Mouse (Mus musculus) E14TG2a.4 (cell line): ENCODE measurements at regions not wholly inside any gene's neighbourhood (a gene's known extent, or its start where the extent isn't known, plus 50 kb on each side); places are given as distances from the start of the nearest gene placed in this dataset.

Experiments
- H3K27me3 ChIP-seq: 2 replicates; pipeline ENCODE4 v1.6.1; 2014; ENCODE audit warnings: low read length, control low read depth; ENCODE audit not compliant: insufficient read depth
- H3K36me3 ChIP-seq: 2 replicates; pipeline ENCODE4 v1.6.1; 2014; ENCODE audit warnings: low read length, control low read depth; ENCODE audit not compliant: insufficient read depth
- H3K4me1 ChIP-seq: replicated peaks from 2 replicates; pipeline ENCODE4 v1.6.1; 2014; ENCODE audit warnings: low read depth, low read length, control low read depth
- H3K4me3 ChIP-seq: replicated peaks from 2 replicates; pipeline ENCODE4 v1.5.1; 2014; ENCODE audit warnings: mild to moderate bottlenecking, low read length
- H3K9me3 ChIP-seq: 2 replicates; pipeline ENCODE4 v1.6.1; 2014; ENCODE audit warnings: low read length, control low read depth
- CTCF ChIP-seq: conservative IDR thresholded peaks from 2 replicates; pipeline ENCODE4 v1.5.1; 2014; ENCODE audit warnings: low read length
- NANOG ChIP-seq: IDR thresholded peaks from 2 replicates; pipeline ENCODE4 v1.6.1; 2014; ENCODE audit warnings: borderline replicate concordance, low read length, mixed read lengths
- POU5F1 ChIP-seq: IDR thresholded peaks from 2 replicates; pipeline ENCODE4 v1.6.1; 2014; ENCODE audit warnings: low read length, borderline replicate concordance

- Histone ChIP-seq H3K27me3 (no peaks in the 10 kb centered on the region), H3K9me3 (peaks cover 18% of the 10 kb centered on the region), H3K4me1 (peaks cover 7% of the 10 kb centered on the region; the same call in 1 of the 2 replicates), H3K4me3 (no peak overlapping the region), H3K36me3 (no peaks in the 10 kb centered on the region)
- TF ChIP-seq CTCF = no peak
- no peak for TF ChIP-seq POU5F1
- TF ChIP-seq NANOG = no peak
These were observed 299.8 kb upstream of the Pou3f3 start for GRCm38 (mm10) chr1:42395651-42396260.

DNA sequence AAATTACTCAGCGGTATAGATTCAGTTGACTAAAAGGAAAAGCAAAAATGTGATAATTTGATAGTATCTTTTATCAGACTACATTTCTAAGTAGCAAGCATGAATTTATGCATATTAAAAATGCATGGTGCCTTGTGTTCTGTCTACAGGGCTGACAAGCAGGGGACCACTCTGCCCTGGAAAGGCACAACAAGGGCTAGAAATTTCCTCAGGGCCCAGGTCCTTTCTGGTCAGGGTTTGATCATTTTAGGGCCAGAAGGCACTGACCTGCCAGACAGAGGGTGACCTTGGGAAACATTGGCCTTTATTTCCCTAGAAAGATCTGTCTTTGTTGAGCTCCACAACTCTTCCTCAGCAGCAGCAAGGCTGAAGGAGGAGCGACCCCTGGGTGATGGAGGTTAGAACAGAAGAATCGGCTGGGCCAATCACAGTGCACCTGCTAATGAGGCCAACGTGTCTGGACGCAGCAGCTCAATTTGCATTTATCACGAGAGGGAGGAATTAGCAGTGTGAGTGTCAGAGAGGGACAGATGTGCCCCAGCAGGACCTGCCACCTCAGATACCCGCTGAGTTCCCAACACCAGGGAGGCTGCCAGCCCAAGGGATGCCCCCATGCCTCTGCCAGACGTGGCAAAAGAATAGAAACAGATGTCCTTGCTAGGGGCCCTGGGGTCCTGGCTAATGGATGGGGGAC, 297.0 kb upstream of the Pou3f3 start:
- peaks cover 14% of the 10 kb centered on the region; the same call in 1 of the 2 replicates for H3K9me3 ChIP-seq
- H3K27me3 ChIP-seq = no peaks in the 10 kb centered on the region
- H3K4me3 ChIP-seq = no peak overlapping the region
- H3K36me3 ChIP-seq = no peaks in the 10 kb centered on the region
- no peaks in the 10 kb centered on the region for H3K4me1 ChIP-seq
- TF ChIP-seq NANOG (no peak), POU5F1 (no peak), CTCF (no peak)

- H3K4me3 ChIP-seq = no peak overlapping the region; the same call in 1 of the 2 replicates
- TF ChIP-seq NANOG (no peak), CTCF (no peak), POU5F1 (no peak)
- H3K27me3 ChIP-seq = peaks cover 27% of the 10 kb centered on the region
- no peaks in the 10 kb centered on the region for H3K4me1 ChIP-seq
- no peaks in the 10 kb centered on the region for H3K9me3 ChIP-seq
- H3K36me3 ChIP-seq = no peaks in the 10 kb centered on the region
These were observed 279.6 kb upstream of the Pou3f3 start for GRCm38 (mm10) chr1:42415817-42416538.

- no peaks in the 10 kb centered on the region for H3K9me3 ChIP-seq
- H3K4me1 ChIP-seq = no peaks in the 10 kb centered on the region
- no peak overlapping the region for H3K4me3 ChIP-seq
- peaks cover 27% of the 10 kb centered on the region for H3K27me3 ChIP-seq
- H3K36me3 ChIP-seq = no peaks in the 10 kb centered on the region
- no peak for TF ChIP-seq NANOG
- TF ChIP-seq CTCF = no peak
- TF ChIP-seq POU5F1 = no peak
These were observed 278.9 kb upstream of the Pou3f3 start for GRCm38 (mm10) chr1:42416539-42417218.

DNA sequence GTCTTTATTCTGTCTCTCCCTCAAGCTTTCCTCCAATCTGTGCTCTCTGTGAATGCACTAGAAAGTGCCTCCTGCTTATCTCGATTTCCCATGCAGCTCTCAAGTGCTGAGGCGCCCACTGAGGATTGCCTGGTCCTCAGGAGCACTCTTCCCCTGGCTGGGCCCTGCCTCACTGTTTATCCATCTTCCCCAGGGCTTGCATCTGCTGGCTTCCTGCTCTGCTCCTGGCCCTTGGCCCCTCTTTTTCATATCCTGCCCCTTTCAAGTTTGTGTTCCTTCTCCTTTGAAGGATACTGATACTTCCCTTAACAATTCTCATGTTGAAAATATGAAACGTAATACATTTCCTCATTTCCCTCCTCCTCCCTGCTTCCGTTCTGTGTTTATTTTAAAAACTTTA, 277.8 kb upstream of the Pou3f3 start:
- no peak for TF ChIP-seq POU5F1
- TF ChIP-seq NANOG = no peak
- TF ChIP-seq CTCF = no peak

GRCm38 (mm10) chr1:42418233-42418632, 277.3 kb upstream of the Pou3f3 start:
- H3K4me3 ChIP-seq = no peak overlapping the region
- H3K27me3 ChIP-seq = peaks cover 27% of the 10 kb centered on the region
- H3K9me3 ChIP-seq = no peaks in the 10 kb centered on the region
- H3K36me3 ChIP-seq = no peaks in the 10 kb centered on the region
- no peaks in the 10 kb centered on the region for H3K4me1 ChIP-seq
- no peak for TF ChIP-seq POU5F1
- TF ChIP-seq CTCF = no peak
- TF ChIP-seq NANOG = no peak

More for the DNA sequence above, 277.8 kb upstream of the Pou3f3 start:
- H3K9me3 ChIP-seq = no peaks in the 10 kb centered on the region
- no peak overlapping the region for H3K4me3 ChIP-seq
- H3K27me3 ChIP-seq = peaks cover 27% of the 10 kb centered on the region
- H3K36me3 ChIP-seq = no peaks in the 10 kb centered on the region
- no peaks in the 10 kb centered on the region for H3K4me1 ChIP-seq

DNA sequence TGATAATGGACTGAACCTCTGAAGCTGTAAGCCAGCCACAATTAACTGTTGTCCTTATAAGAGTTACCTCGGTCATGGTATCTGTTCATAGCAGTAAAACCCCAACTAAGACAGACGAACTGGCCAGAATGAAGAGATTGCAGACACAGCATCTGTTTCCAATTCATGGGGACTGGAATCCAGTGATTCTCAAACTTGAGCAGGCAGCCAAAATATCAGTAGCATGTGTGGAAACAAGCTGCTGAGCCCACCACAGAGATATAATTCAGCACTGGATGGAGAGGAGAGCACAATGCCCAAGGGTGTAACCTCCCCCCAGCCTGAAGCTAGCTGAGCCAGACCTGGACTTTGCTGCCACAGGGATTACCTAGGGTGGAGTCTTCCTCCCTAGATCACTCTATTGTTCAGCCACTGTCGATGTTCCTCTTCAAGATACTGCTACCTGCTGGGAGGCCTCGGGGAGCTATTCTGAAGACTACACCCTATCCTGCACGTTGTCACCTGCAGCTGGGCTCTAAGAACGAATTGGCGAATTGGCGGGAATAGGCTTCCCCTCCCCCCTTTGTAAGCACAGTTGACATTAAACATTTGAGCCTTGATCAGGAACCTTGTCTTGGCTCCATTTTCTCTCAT, 259.1 kb upstream of the Pou3f3 start:
- H3K27me3 ChIP-seq = no peaks in the 10 kb centered on the region
- peaks cover 4% of the 10 kb centered on the region; the same call in 1 of the 2 replicates for H3K9me3 ChIP-seq
- H3K4me1 ChIP-seq = peaks cover 12% of the 10 kb centered on the region
- H3K36me3 ChIP-seq = no peaks in the 10 kb centered on the region
- TF ChIP-seq CTCF = no peak
- TF ChIP-seq POU5F1 = no peak
- TF ChIP-seq NANOG = peak; percentile 67; the same call in 1 of the 2 replicates
- H3K4me3 ChIP-seq = no peak overlapping the region
